Mouse (Mus musculus) adrenal gland, postnatal 14 days (tissue): ENCODE measurements around the gene Slc7a11. TPM values are rescaled to one million over a fixed set of nuclear protein-coding genes. Genes with fewer than 3 reads are reported as not detected.

ENCODE experiments used
- DNase-seq: peaks from one replicate; pipeline ENCODE4 v3.0.0; 2021; ENCODE audit warnings: mixed read lengths
- total RNA-seq: library from RNA; stranded (reverse); gene quantifications from 2 replicates; pipeline ENCODE4 v1.2.3, GENCODE M21; 2021

The Slc7a11 gene
- total RNA-seq, 1 experiment from 2014 or later: 0.63 TPM

GRCm38 (mm10) chr3:50405915-50406314 is 37.5 kb downstream of the Slc7a11 start:
- DNase-seq: no peak

DNA sequence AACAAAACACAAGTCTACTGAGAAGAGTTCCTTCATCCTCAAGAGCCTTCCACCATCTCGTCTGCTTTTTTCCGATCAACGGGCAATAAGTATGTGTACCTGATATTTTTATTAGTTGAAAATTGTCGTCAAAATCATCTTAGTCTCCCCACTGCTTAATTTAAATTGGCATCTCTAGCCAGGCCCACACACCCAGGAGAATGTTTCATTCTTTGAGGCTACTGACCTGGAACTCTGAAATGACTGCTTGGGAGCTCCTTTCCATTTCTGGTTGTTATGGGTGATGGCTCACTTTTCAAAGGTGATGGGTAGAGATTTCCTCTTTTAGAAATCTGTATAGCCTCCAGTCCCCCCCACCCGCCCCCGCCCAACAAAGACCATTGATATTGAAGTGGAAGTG is 54.6 kb downstream of the Slc7a11 start:
- no peak for DNase-seq

GRCm38 (mm10) chr3:50388288-50388687 is 55.1 kb downstream of the Slc7a11 start:
- DNase-seq: no peak

DNA sequence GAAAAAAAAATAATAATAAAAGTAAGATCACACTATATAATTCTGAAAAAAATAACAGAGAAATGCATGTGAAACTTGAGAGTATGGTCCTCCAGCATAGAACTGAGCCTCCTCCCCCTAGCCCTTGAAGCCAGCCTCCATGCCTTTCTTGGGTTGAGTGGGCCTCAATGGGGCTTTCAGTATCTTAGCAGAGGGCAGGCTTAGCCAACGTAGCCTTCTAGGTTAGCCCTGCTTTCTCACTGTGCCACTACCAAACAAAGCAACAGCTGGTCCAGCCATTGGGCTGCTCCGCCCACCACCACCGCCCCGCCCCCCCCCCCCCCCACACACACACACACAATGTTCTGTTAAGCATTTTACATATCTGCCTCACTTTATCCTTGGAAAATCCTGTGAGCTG is 56.1 kb downstream of the Slc7a11 start:
- DNase-seq: no peak

DNA sequence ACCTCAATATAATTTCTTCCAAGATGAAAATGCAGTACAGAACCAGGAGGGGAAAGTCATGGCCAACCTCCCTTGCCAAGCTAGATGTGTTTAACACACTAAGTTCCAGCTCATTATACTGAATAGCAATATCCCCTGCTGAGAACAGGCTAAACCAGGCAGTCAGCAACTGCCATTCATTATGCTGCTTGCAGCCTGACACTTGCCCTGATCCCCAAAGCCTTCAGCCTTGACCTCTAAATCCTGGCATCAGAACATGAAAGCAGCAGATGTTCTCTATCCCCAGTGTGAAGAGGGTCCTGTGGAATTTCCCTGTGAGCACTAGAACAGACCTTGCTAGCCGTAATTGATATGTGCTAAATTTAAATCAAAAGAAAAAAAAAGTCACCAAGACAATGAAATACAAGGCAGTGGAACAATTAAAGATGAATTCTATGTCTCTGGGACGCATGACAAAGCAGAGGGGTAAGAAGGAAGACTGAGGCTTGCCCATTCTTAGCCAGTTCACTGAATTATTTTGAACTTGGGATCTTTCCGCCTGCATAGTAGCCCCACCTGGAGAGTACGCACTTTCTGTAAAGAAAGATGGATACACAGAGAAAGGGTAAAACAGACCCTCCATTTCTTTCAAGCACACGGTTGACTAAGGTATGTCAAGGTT is 56.7 kb downstream of the Slc7a11 start:
- peak; percentile 17 for DNase-seq

GRCm38 (mm10) chr3:50386066-50386465 is 57.3 kb downstream of the Slc7a11 start:
- DNase-seq: no peak

DNA sequence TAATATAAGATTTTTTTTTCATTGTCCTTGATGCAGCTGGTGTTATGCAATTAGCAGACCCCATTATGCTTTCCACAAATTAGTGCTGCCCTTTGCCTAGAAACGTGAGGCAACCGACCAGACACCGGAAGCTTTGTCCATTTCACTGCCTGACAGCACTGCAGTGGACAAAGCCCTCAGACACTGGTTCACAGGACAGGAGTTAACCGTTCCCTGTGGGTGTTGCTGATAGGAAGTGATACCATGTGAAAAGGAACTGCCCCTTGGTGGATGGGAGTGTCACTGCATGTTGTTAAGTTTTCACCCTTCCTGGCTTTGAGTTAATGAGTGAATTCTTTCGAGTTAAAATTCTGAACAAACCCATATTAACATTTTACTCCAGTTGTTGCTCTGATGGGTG is 60.7 kb downstream of the Slc7a11 start:
- DNase-seq: peak; percentile 13

GRCm38 (mm10) chr3:50381861-50382693 is 61.3 kb downstream of the Slc7a11 start:
- peak; percentile 9 for DNase-seq

DNA sequence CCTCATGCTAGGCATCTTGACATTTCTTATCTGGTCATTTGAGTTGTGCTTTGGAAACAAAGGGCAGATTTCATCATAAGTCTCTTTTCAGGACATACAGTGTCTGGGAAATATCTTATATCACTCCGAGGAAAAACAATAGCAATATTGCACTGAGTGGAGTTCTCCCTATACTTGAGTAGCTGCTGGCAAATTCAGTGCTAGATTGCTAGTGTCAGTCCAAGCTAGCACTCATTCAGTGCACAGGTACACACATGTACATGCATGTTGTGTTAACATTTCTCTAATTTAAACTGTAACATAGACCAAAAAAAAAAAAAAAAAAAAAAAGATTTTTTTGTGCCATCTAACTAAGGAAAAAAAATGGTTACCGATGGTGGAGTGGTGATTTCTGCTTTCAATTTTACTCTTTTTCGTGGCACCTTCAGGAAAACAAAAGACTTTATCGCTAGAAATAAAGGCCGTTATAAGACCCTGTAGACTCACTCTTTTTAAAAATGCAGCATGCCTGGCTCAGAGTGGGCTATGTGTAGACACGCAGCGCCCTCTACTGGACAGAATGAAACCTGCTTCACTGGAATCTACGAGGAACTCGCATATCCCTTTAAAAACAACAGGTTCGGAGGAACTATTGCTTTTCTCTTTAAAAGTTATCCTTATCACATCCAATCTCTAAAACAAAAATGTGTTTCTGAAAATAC is 62.1 kb downstream of the Slc7a11 start:
- peak; percentile 89 for DNase-seq

- DNase-seq: peak; percentile 11
These were observed 63.5 kb downstream of the Slc7a11 start for GRCm38 (mm10) chr3:50379942-50380341.

GRCm38 (mm10) chr3:50375477-50375876 is 67.9 kb downstream of the Slc7a11 start:
- no peak for DNase-seq

- DNase-seq: no peak
These were observed 73.6 kb downstream of the Slc7a11 start for GRCm38 (mm10) chr3:50369791-50370190.

- DNase-seq: no peak
These were observed 76.2 kb downstream of the Slc7a11 start for GRCm38 (mm10) chr3:50367175-50367574.

DNA sequence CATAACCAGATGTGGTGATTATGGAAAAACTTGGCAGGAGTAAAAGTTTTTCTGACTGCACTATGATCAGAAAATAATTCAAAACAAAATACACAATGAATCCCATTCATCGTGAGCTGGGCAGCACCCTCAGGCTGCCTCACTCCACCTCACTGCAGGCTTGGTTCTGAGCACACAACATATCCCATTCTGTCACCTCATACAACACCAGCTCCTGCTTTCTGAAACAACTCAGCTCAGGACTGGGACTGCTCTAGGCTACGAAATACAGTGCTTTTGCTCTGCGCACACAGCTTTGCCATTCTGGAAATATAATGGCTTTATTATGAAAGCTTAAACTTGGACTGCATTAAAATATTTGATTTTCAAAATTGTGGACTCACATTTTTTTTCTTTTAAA is 79.8 kb downstream of the Slc7a11 start:
- DNase-seq: no peak

- DNase-seq: no peak
These were observed 96.3 kb downstream of the Slc7a11 start for GRCm38 (mm10) chr3:50347081-50347480.

DNA sequence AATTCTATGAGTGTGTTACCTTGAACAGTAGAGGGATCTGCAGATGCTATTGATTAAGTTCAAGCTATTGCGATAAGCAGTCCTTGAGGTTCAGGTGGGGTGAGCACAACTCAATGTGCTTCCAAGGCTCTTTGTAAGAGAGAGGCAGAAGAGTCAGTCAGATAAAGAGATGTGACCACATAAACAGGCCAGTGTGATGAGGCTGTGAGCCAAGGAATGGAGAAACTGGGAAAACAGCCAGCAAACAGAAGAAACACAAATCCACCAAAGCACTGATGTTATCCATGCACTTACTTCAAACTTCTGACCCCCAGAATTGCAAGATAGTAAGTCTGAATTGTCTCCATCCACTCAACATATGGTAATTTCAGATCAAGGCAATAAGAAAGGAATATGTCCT is 99.0 kb downstream of the Slc7a11 start:
- peak; percentile 34 for DNase-seq

- DNase-seq: no peak
These were observed 118.9 kb downstream of the Slc7a11 start for GRCm38 (mm10) chr3:50324524-50324923.

- DNase-seq: no peak
These were observed 119.5 kb downstream of the Slc7a11 start for GRCm38 (mm10) chr3:50323881-50324280.

GRCm38 (mm10) chr3:50320862-50321261 is 122.6 kb downstream of the Slc7a11 start:
- no peak for DNase-seq

GRCm38 (mm10) chr3:50318074-50318473 is 125.3 kb downstream of the Slc7a11 start:
- DNase-seq: no peak

GRCm38 (mm10) chr3:50313816-50314215 is 129.6 kb downstream of the Slc7a11 start:
- DNase-seq: no peak

GRCm38 (mm10) chr3:50307339-50308327 is 135.8 kb downstream of the Slc7a11 start:
- no peak for DNase-seq
